Mouse (Mus musculus): ENCODE measurements around the gene Dnah10. TPM values are rescaled to one million over a fixed set of nuclear protein-coding genes. Genes with fewer than 3 reads are reported as not detected.

Dnah10 gene
- 0.01 and 0.02 TPM in 2 replicates for polyA plus RNA-seq (2012; ENCODE audit: low replicate concordance)

DNA sequence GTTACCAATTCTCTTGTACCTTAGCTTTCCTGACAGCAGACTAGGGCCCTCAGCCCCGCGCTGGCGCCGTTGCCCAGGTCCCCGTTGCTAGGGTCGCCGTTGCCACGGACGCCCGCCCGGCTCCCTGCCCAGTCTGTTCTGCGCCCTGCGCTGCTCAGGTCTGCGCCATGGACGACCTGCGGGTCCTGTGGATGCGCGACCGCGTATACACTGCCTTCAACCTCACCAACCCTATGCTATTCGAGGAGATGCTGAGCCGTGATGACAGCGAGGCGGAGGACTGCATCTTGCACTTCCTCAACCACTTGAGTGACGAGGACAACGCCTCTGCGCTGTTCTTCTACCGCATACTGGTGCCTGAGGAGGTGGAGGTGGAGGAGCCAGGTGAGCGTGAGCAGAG, at the start of gene Dnah10:
TSS of gene Dnah10 (plus strand) at position 89 of the 400 bp plus-strand sequence.

DNA sequence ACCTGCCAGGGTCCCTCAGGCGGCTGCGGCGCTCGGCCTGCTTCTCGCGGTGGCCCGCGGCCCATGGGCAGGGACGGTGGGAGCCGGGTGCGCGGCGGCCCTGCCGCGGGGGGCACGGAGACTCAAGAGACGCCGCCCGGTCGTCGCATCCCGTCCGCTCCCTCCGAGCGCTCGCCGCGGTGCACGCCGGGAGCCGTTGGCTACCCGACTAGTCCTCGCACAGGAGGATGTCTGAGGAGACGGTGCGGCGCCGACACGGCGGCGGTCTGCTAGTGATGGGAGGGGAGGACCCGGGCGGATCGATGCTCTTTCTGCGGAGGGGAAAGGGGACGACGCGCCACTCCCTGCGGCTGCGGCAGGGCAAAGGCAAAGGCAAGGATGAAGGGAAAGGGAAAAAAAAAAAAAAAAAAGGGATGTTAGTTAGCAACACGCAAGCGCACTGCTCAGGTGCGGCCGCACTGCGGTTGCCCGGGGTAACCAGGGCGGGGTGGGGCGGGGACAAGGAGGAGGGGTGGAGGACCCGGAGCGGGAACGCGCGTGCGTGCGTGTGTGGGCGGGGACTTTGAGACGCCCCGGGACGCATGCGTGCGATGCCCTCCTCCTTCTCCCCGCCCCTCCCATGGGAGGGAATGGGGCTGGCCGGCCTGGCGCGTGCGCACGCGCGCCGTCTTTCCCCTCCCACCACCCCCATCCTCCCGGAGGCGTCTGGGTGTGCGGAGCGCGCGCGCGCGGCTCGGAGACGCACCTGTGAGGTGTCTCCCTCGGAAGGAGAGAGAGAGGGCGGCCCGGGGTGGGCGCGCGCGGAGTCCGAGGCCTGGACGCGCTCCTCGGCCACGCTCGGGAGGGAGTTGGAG, 137.4 kb downstream of the Dnah10 start, which contains the start of the genes Ccdc92 and Zfp664:
TSS of gene Ccdc92 (minus strand) at position 412 of the 854 bp plus-strand sequence.
TSS of gene Zfp664 (plus strand) at position 679 of the 854 bp plus-strand sequence.

Other genes starting within 250 kb of the Dnah10 start
- 43.6 and 83.7 TPM in 2 replicates for gene Rilpl2, start 246.7 kb upstream of the Dnah10 start, polyA plus RNA-seq (2012; ENCODE audit: low replicate concordance)
- 9.6 and 10.5 TPM in 2 replicates for gene Snrnp35, start 242.0 kb upstream of the Dnah10 start, polyA plus RNA-seq (2012; ENCODE audit: low replicate concordance)
- 4.5 and 14.1 TPM in 2 replicates for gene Rilpl1, start 193.7 kb upstream of the Dnah10 start, polyA plus RNA-seq (2012; ENCODE audit: low replicate concordance)
- 71.7 and 173 TPM in 2 replicates for gene Tmed2, start 184.4 kb upstream of the Dnah10 start, polyA plus RNA-seq (2012; ENCODE audit: low replicate concordance)
- gene Ddx55, start 172.2 kb upstream of the Dnah10 start, polyA plus RNA-seq (2012; ENCODE audit: low replicate concordance), result 21.2 and 26.4 TPM in 2 replicates
- gene Eif2b1, start 146.0 kb upstream of the Dnah10 start, polyA plus RNA-seq (2012; ENCODE audit: low replicate concordance), result 3.2 and 3.3 TPM in 2 replicates
- gene Gtf2h3, start 145.9 kb upstream of the Dnah10 start, polyA plus RNA-seq (2012; ENCODE audit: low replicate concordance), result 1.8 and 4.3 TPM in 2 replicates
- 10.9 and 17.6 TPM in 2 replicates for gene Atp6v0a2, start 96.5 kb upstream of the Dnah10 start, polyA plus RNA-seq (2012; ENCODE audit: low replicate concordance)
- 11.6 and 24.8 TPM in 2 replicates for gene Ccdc92, start 137.3 kb downstream of the Dnah10 start, polyA plus RNA-seq (2012; ENCODE audit: low replicate concordance)
- gene Zfp664, start 137.6 kb downstream of the Dnah10 start, polyA plus RNA-seq (2012; ENCODE audit: low replicate concordance), result 28.7 and 47.3 TPM in 2 replicates

All from hematopoietic multipotent progenitor cell, adult 10-12 weeks (in vitro differentiated cells).